Mouse (Mus musculus) myocyte (in vitro differentiated cells): ENCODE data around the gene Mpg. TPM values are rescaled to one million over a fixed set of nuclear protein-coding genes. Genes with fewer than 3 reads are reported as not detected.

Experiments used
- H3K27me3 ChIP-seq: one replicate; pipeline ENCODE4 v1.6.1; 2011; ENCODE audit not compliant: control insufficient read depth, insufficient read depth, insufficient read length
- H3K36me3 ChIP-seq: one replicate; pipeline ENCODE4 v1.6.1; 2011; ENCODE audit not compliant: control insufficient read depth, insufficient read depth
- H3K4me2 ChIP-seq: one replicate; pipeline ENCODE4 v1.6.1; 2011; ENCODE audit warnings: low read depth, control low read depth
- H3K4me3 ChIP-seq: one replicate; pipeline ENCODE4 v1.5.1; 2011; ENCODE audit warnings: mild to moderate bottlenecking, control low read depth, moderate library complexity
- H3K79me2 ChIP-seq: one replicate; pipeline ENCODE4 v1.6.1; 2011; ENCODE audit not compliant: control insufficient read depth, insufficient read depth
- H3ac ChIP-seq: one replicate; pipeline ENCODE4 v1.6.1; 2011; ENCODE audit not compliant: control insufficient read depth, insufficient read length
- CEBPB ChIP-seq: IDR thresholded peaks from 2 replicates; pipeline ENCODE4 v1.6.1; 2011; ENCODE audit warnings: mild to moderate bottlenecking, moderate library complexity; ENCODE audit not compliant: poor library complexity, insufficient read depth, severe bottlenecking
- E2F4 ChIP-seq: IDR thresholded peaks from one replicate; pipeline ENCODE4 v1.6.1; 2011; ENCODE audit warnings: mild to moderate bottlenecking, control low read depth, moderate library complexity; ENCODE audit not compliant: insufficient read depth
- MAX ChIP-seq: IDR thresholded peaks from one replicate; pipeline ENCODE4 v1.6.1; 2011; ENCODE audit warnings: low read depth, mild to moderate bottlenecking, control low read depth
- MYOD1 ChIP-seq, 3 experiments: IDR thresholded peaks; one replicate each; pipeline ENCODE4 v1.6.1; 2011; ENCODE audit warnings: control low read depth in 2 of 3, low read depth in 2 of 3, mild to moderate bottlenecking in 2 of 3, moderate library complexity in 1 of 3; ENCODE audit not compliant: insufficient read length in 2 of 3, control insufficient read depth in 1 of 3
- MYOG ChIP-seq, 3 experiments: IDR thresholded peaks; one replicate each; pipeline ENCODE4 v1.6.1; 2011; ENCODE audit warnings: control low read depth in 2 of 3, low read depth in 2 of 3, mild to moderate bottlenecking in 2 of 3; ENCODE audit not compliant: insufficient read length in 2 of 3, control insufficient read depth in 1 of 3, insufficient read depth in 1 of 3
- POLR2A ChIP-seq: IDR thresholded peaks from one replicate; pipeline ENCODE4 v1.6.1; 2011; ENCODE audit warnings: low read depth, mild to moderate bottlenecking, control low read depth, moderate library complexity; ENCODE audit not compliant: insufficient read length
- POLR2AphosphoS2 ChIP-seq: IDR thresholded peaks from one replicate; pipeline ENCODE4 v1.6.1; 2011; ENCODE audit warnings: low read depth, control low read depth; ENCODE audit not compliant: insufficient read length
- REST ChIP-seq: IDR thresholded peaks from one replicate; pipeline ENCODE4 v1.6.1; 2011; ENCODE audit warnings: mild to moderate bottlenecking, control low read depth, moderate library complexity; ENCODE audit not compliant: insufficient read depth, insufficient read length
- SRF ChIP-seq: IDR thresholded peaks from one replicate; pipeline ENCODE4 v1.6.1; 2011; ENCODE audit warnings: low read depth; ENCODE audit not compliant: control insufficient read depth, insufficient read length
- TCF12 ChIP-seq: IDR thresholded peaks from one replicate; pipeline ENCODE4 v1.6.1; 2011; ENCODE audit warnings: mild to moderate bottlenecking, control low read depth; ENCODE audit not compliant: poor library complexity, insufficient read depth, severe bottlenecking
- TCF3 ChIP-seq: IDR thresholded peaks from one replicate; pipeline ENCODE4 v1.6.1; 2011; ENCODE audit warnings: low read depth, control low read depth; ENCODE audit not compliant: insufficient read length
- USF1 ChIP-seq: IDR thresholded peaks from one replicate; pipeline ENCODE4 v1.6.1; 2011; ENCODE audit warnings: low read depth, mild to moderate bottlenecking, control low read depth, moderate library complexity
- polyA plus RNA-seq: library from polyadenylated mRNA; unstranded; fragments of >200 nt; fragmentation: generic; extraction: Trizol; gene quantifications from one replicate; pipeline ENCODE4 v1.2.1, GENCODE M21; 2012; ENCODE audit warnings: missing spikeins

The Mpg gene
- polyA plus RNA-seq, 1 experiment: 23.8 TPM

GRCm38 (mm10) chr11:32243205-32243955 lies 17.1 kb downstream of the Mpg start:
- no peak for TF ChIP-seq MAX
- no peak for TF ChIP-seq E2F4
- TF ChIP-seq CEBPB: no peak
- no peak for TF ChIP-seq POLR2A
- no peak for TF ChIP-seq POLR2AphosphoS2
- TF ChIP-seq USF1: no peak
- H3K27me3 ChIP-seq: no peaks in the 10 kb centered on the region

GRCm38 (mm10) chr11:32244064-32244463 lies 17.8 kb downstream of the Mpg start:
- Histone ChIP-seq H3K79me2 (no peaks in the 10 kb centered on the region), H3K36me3 (peaks cover 29% of the 10 kb centered on the region), H3ac (no peak overlapping the region), H3K27me3 (no peaks in the 10 kb centered on the region), H3K4me3 (no peak overlapping the region), H3K4me2 (no peak overlapping the region)
- TF ChIP-seq USF1 (no peak), POLR2AphosphoS2 (no peak), POLR2A (no peak), REST (no peak), MYOG (IDR thresholded peaks at IDR 0.05; ENCODE audit: control insufficient read depth in 1 of 3, insufficient read depth in 1 of 3, insufficient read length in 2 of 3, low read depth in 2 of 3) (no peak)

More at GRCm38 (mm10) chr11:32243205-32243955, 17.1 kb downstream of the Mpg start:
- no peak overlapping the region for H3K4me3 ChIP-seq
- no peaks in the 10 kb centered on the region for H3K79me2 ChIP-seq
- H3K36me3 ChIP-seq: peaks cover 35% of the 10 kb centered on the region
- H3ac ChIP-seq: no peak overlapping the region
- no peak overlapping the region for H3K4me2 ChIP-seq

GRCm38 (mm10) chr11:32244617-32245016 lies 18.3 kb downstream of the Mpg start:
- H3K79me2 ChIP-seq: no peaks in the 10 kb centered on the region
- H3K4me2 ChIP-seq: no peak overlapping the region
- H3K36me3 ChIP-seq: peaks cover 34% of the 10 kb centered on the region

GRCm38 (mm10) chr11:32245614-32246013 lies 19.3 kb downstream of the Mpg start:
- H3K79me2 ChIP-seq: no peaks in the 10 kb centered on the region
- H3K4me3 ChIP-seq: no peak overlapping the region
- no peak overlapping the region for H3K4me2 ChIP-seq
- H3ac ChIP-seq: no peak overlapping the region
- no peaks in the 10 kb centered on the region for H3K27me3 ChIP-seq
- TF ChIP-seq MYOD1 (IDR thresholded peaks at IDR 0.05; ENCODE audit: control insufficient read depth in 1 of 3, insufficient read length in 2 of 3, low read depth in 2 of 3) (no peak), MYOG (IDR thresholded peaks at IDR 0.05; ENCODE audit: control insufficient read depth in 1 of 3, insufficient read depth in 1 of 3, insufficient read length in 2 of 3, low read depth in 2 of 3) (no peak), CEBPB (no peak), POLR2AphosphoS2 (no peak)
- H3K36me3 ChIP-seq: peaks cover 43% of the 10 kb centered on the region

More at GRCm38 (mm10) chr11:32244617-32245016, 18.3 kb downstream of the Mpg start:
- Histone ChIP-seq H3K4me3 (no peak overlapping the region), H3ac (no peak overlapping the region), H3K27me3 (no peaks in the 10 kb centered on the region)
- TF ChIP-seq REST: no peak
- no peak for TF ChIP-seq USF1
- no peak for TF ChIP-seq POLR2A
- no peak for TF ChIP-seq TCF3
- no peak for TF ChIP-seq POLR2AphosphoS2
- TF ChIP-seq MAX: no peak
- no peak for TF ChIP-seq MYOG (IDR thresholded peaks at IDR 0.05; ENCODE audit: control insufficient read depth in 1 of 3, insufficient read depth in 1 of 3, insufficient read length in 2 of 3, low read depth in 2 of 3)
- TF ChIP-seq E2F4: no peak
- TF ChIP-seq MYOD1 (IDR thresholded peaks at IDR 0.05; ENCODE audit: control insufficient read depth in 1 of 3, insufficient read length in 2 of 3, low read depth in 2 of 3): no peak
- no peak for TF ChIP-seq CEBPB
- no peak for TF ChIP-seq SRF

GRCm38 (mm10) chr11:32247068-32247467 lies 20.8 kb downstream of the Mpg start:
- Histone ChIP-seq H3K79me2 (no peaks in the 10 kb centered on the region), H3ac (no peak overlapping the region), H3K27me3 (no peaks in the 10 kb centered on the region), H3K4me3 (no peak overlapping the region), H3K36me3 (peaks cover 35% of the 10 kb centered on the region), H3K4me2 (no peak overlapping the region)
- no peak for TF ChIP-seq SRF
- TF ChIP-seq MYOG (IDR thresholded peaks at IDR 0.05; ENCODE audit: control insufficient read depth in 1 of 3, insufficient read depth in 1 of 3, insufficient read length in 2 of 3, low read depth in 2 of 3): no peak
- TF ChIP-seq REST: no peak
- no peak for TF ChIP-seq POLR2AphosphoS2
- no peak for TF ChIP-seq POLR2A
- no peak for TF ChIP-seq USF1
- no peak for TF ChIP-seq E2F4
- TF ChIP-seq TCF12: no peak
- no peak for TF ChIP-seq MYOD1 (IDR thresholded peaks at IDR 0.05; ENCODE audit: control insufficient read depth in 1 of 3, insufficient read length in 2 of 3, low read depth in 2 of 3)
- TF ChIP-seq TCF3: no peak
- no peak for TF ChIP-seq CEBPB
- no peak for TF ChIP-seq MAX
